Mouse (Mus musculus) forebrain, embryonic 14.5 days (tissue): ENCODE measurements at regions not wholly inside any gene's neighbourhood (a gene's known extent, or its start where the extent isn't known, plus 50 kb on each side); places are given as distances from the start of the nearest gene placed in this dataset.

Experiments
- ATAC-seq: fragments of 200-750 bp; cut with Nextera tagmentation; 2 replicates; pipeline ENCODE4 v1.8.0; 2017; ENCODE audit warnings: mild to moderate bottlenecking, moderate library complexity
- DNase-seq: peaks from one replicate; pipeline ENCODE4 v3.0.0-alpha.2; 2015; ENCODE audit warnings: low spot score
- H3K27ac ChIP-seq: fragments of 300-500 bp; sonication (generic); 2 replicates; pipeline ENCODE4 v1.5.1; 2014; ENCODE audit warnings: low read depth, mild to moderate bottlenecking, control low read depth, low read length, moderate library complexity
- H3K27me3 ChIP-seq: fragments of 300-500 bp; sonication (generic); replicated peaks from 2 replicates; pipeline ENCODE4 v1.6.1; 2014; ENCODE audit warnings: low read length, control low read depth, mixed read lengths; ENCODE audit not compliant: control insufficient read depth, insufficient read depth
- H3K36me3 ChIP-seq: fragments of 300-500 bp; sonication (generic); 2 replicates; pipeline ENCODE4 v1.6.1; 2014; ENCODE audit warnings: low read length, control low read depth; ENCODE audit not compliant: control insufficient read depth, insufficient read depth
- H3K4me1 ChIP-seq: fragments of 300-500 bp; sonication (generic); 2 replicates; pipeline ENCODE4 v1.6.1; 2014; ENCODE audit warnings: antibody characterized with exemption, low read length, control low read depth; ENCODE audit not compliant: control insufficient read depth, insufficient read depth
- H3K4me2 ChIP-seq: fragments of 300-500 bp; sonication (generic); 2 replicates; pipeline ENCODE4 v1.6.1; 2014; ENCODE audit warnings: mild to moderate bottlenecking, control low read depth, low read length
- H3K4me3 ChIP-seq: fragments of 300-500 bp; sonication (generic); 2 replicates; pipeline ENCODE4 v1.5.1; 2014; ENCODE audit warnings: low read depth, low read length, control low read depth
- H3K9ac ChIP-seq: fragments of 300-500 bp; sonication (generic); 2 replicates; pipeline ENCODE4 v1.6.1; 2014; ENCODE audit warnings: mild to moderate bottlenecking, low read length, control low read depth, moderate library complexity
- H3K9me3 ChIP-seq: fragments of 300-500 bp; sonication (generic); replicated peaks from 2 replicates; pipeline ENCODE4 v1.6.1; 2016; ENCODE audit warnings: low read length, control low read depth, mixed read lengths; ENCODE audit not compliant: control insufficient read depth
- WGBS: fragments of 180-500 bp; shearing (Covaris S2); extraction: QIAGEN DNeasy Blood & Tissue Kit; methylation state at CpG from one replicate; pipeline ENCODE4 v1.1.7; 2014; 5-methylcytosine and 5-hydroxymethylcytosine counted together

DNA sequence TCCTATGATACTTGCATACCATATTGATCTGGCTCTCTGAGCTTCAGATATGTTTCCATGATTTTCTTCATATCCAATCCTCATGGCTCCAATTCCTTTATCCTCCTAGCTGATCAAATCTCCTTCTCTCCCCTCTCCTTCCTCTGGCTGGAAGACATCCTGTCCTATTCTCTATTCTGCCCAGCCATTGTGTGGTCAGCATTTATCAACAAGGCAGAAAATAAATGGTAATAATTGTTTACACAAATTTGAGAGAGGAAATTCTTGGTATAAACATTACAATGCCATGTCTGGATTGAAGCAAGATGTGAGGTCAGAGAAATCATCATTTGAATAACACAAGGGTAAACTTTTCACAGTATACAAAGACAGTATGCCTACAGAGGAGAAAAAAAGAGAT lies 158.2 kb downstream of the Naf1 start:
- no peak for ATAC-seq
- Histone ChIP-seq H3K4me2 (no peak overlapping the region), H3K36me3 (no peaks in the 10 kb centered on the region), H3K4me1 (no peaks in the 10 kb centered on the region), H3K9ac (no peak overlapping the region), H3K9me3 (no peaks in the 10 kb centered on the region), H3K27me3 (no peaks in the 10 kb centered on the region), H3K4me3 (no peak overlapping the region), H3K27ac (no peak overlapping the region)
- DNase-seq, result no peak

DNA sequence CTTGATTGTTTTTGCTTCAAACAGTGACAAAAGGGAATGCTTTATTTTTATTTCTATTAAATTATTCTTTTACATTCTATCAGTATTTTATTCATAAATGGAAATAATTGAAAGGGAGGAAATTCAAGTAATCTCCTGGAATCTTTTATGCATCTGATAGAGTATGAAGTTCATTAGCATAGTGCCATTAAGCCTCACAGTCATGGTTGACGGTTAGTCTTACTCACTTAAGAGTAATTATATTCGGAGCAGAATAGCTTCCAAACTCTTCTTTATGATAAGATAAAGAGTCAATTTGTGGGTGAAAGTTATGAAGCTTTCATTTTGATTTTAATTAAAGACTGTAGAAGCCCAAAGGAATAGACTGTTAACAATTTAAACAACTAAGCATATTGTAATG lies 172.8 kb downstream of the Naf1 start:
- no peaks in the 10 kb centered on the region for H3K9me3 ChIP-seq
- peak; percentile 13 for DNase-seq
- no peak overlapping the region for H3K4me3 ChIP-seq
- no peak overlapping the region for H3K4me2 ChIP-seq
- H3K27ac ChIP-seq, result no peak overlapping the region
- H3K27me3 ChIP-seq, result no peaks in the 10 kb centered on the region
- H3K4me1 ChIP-seq, result no peaks in the 10 kb centered on the region
- WGBS, result 62% methylated on average over 2 of the region's 2 CpGs
- no peak for ATAC-seq
- no peaks in the 10 kb centered on the region for H3K36me3 ChIP-seq
- H3K9ac ChIP-seq, result no peak overlapping the region

DNA sequence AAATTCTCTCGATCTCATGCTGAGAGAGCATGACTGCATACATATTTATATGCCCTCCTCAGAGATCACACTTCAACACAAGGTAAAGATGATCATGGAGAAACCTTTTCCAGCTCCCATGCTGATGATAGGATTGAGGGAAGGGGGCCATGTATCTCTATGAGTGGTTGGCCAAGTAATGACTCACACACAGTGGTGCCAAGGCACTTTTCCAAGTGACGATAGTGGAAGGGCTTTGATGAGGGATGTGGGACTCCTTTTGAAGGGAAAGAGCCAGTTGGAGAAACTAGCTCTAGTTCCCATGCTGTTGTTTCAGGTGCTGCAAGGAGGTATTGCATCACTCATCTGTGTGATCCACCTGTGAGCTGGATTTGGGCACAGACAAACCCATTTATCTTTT lies 201.5 kb downstream of the Naf1 start:
- no peak overlapping the region for H3K9ac ChIP-seq
- no peak overlapping the region for H3K4me2 ChIP-seq
- ATAC-seq (no peak), DNase-seq (no peak)
- 76% methylated on average over 2 of the region's 2 CpGs for WGBS
- H3K4me3 ChIP-seq, result no peak overlapping the region
- H3K27ac ChIP-seq, result no peak overlapping the region
- no peaks in the 10 kb centered on the region for H3K36me3 ChIP-seq
- H3K27me3 ChIP-seq, result no peaks in the 10 kb centered on the region
- no peaks in the 10 kb centered on the region for H3K4me1 ChIP-seq
- H3K9me3 ChIP-seq, result no peaks in the 10 kb centered on the region

DNA sequence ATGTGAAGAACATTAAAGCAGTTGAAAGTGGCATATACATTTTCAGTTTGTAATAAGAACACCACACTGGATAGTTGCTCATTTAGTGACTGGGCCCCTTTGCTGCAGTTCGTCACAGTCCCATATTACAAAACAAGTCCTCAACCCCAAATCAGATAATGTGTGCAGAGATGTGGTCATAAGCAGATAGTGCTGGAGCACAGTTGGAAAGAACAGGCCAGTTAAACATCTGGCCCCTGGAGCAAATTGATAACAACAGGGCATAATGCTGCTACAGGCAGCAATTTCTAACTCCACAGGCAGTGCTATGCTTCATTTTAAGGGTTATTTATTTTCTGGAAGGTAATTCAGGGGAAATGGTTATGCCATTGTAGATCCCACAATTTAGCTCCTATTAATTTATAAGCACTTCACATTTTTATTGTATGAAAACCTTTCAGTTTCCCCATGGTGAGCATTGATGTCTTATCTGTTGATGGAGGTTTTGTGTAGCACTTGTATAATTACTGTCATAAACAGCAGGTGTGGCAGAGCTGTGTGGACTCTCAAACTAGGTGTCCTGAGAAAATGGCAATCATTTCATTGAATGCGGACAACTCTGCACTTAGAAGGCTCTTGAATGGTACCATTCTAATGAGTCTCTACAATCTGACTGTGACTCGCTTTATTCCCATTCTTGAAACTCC lies 208.2 kb downstream of the Naf1 start:
- H3K36me3 ChIP-seq, result no peaks in the 10 kb centered on the region
- H3K27me3 ChIP-seq, result no peaks in the 10 kb centered on the region
- DNase-seq, result no peak
- no peaks in the 10 kb centered on the region for H3K4me1 ChIP-seq
- no peak overlapping the region for H3K27ac ChIP-seq
- WGBS, result 88% methylated on average over 3 of the region's 3 CpGs
- H3K9me3 ChIP-seq, result no peaks in the 10 kb centered on the region
- H3K4me2 ChIP-seq, result no peak overlapping the region
- H3K9ac ChIP-seq, result no peak overlapping the region
- H3K4me3 ChIP-seq, result no peak overlapping the region
- ATAC-seq, result no peak

DNA sequence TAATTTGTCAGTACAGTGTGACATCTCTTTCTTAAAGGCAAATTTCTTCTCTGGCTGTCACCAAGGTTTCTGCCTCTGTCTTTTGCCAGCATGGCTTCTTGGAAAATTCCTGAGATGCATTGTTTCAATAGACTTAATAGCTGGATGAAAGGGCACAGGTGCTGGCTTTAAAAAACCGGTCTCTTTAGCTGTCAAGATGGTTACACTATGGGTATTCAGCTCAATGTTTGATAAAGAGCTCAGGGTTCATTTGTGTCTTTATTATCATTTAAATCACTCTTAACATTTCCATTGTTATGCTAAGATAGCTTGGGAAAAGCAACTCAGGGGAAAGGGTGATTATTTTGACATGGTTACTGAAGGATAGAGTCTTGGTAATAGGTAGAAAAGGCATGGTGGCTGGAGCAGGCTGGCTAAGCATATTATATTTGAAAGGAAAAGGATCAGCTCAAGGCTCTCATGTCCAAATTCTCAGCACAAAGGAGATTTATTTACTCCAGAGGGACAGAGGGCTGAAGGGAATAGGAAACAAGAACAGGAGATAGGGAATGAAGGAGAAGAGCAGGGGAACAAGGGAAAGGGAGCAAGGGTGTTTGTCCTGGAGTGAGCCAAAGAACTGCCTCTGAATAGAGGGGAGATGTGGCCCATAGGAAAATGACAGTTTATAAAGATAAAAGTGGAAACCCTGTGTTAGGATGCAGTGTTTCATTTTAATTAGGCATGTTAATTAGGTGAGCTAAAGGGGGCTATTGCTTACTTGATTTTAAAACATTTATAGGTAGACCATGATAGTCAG lies 226.4 kb downstream of the Naf1 start:
- no peak overlapping the region for H3K4me3 ChIP-seq
- H3K4me2 ChIP-seq, result no peak overlapping the region
- no peaks in the 10 kb centered on the region for H3K27me3 ChIP-seq
- no peaks in the 10 kb centered on the region for H3K9me3 ChIP-seq
- no peak overlapping the region for H3K27ac ChIP-seq
- DNase-seq (peak; percentile 33), ATAC-seq (peak; percentile 67)
- H3K4me1 ChIP-seq, result 0 out of 2 replicates have a peak, but pooled peaks cover 3% of the 10 kb centered on the region
- no peaks in the 10 kb centered on the region for H3K36me3 ChIP-seq
- no peak overlapping the region for H3K9ac ChIP-seq
- WGBS, result 3% methylated on average over 1 of the region's 1 CpGs
